Mouse (Mus musculus): ENCODE data around the gene Ankrd13d.

The Ankrd13d gene

GRCm38 (mm10) chr19:4220957-4221743, 61.8 kb downstream of the Ankrd13d start:
- no peak for DNase-seq

- no peak for DNase-seq
Measured at GRCm38 (mm10) chr19:4220416-4220815, 62.5 kb downstream of the Ankrd13d start.
